Mouse (Mus musculus) cerebellum, adult 11-12 months (tissue): ENCODE results near the gene Ctsw.

Experiments
- DNase-seq: peaks from one replicate; pipeline ENCODE4 v3.0.0; 2022

Ctsw gene

GRCm38 (mm10) chr19:5461411-5461810 lies 6.9 kb downstream of the Ctsw start:
- DNase-seq: peak; percentile 39

- peak; percentile 85 for DNase-seq
Observed at GRCm38 (mm10) chr19:5460465-5460911, 7.8 kb downstream of the Ctsw start, which contains the start of gene Fibp. Gene Fibp, plus strand, starts transcription at chr19:5460615.

GRCm38 (mm10) chr19:5459896-5460295 lies 8.4 kb downstream of the Ctsw start:
- peak; percentile 8 for DNase-seq

- peak; percentile 67 for DNase-seq
Observed at GRCm38 (mm10) chr19:5459019-5459418, 9.3 kb downstream of the Ctsw start.

- DNase-seq: peak; percentile 26
Observed at GRCm38 (mm10) chr19:5457746-5458442, 10.4 kb downstream of the Ctsw start, which contains the start of gene Ccdc85b. Gene Ccdc85b, minus strand, starts transcription at chr19:5457894.

GRCm38 (mm10) chr19:5456922-5457745 lies 11.2 kb downstream of the Ctsw start:
- peak; percentile 98 for DNase-seq

GRCm38 (mm10) chr19:5456241-5456921 lies 11.9 kb downstream of the Ctsw start:
- DNase-seq: no peak

- DNase-seq: peak; percentile 38
Observed at GRCm38 (mm10) chr19:5455568-5455967, 12.7 kb downstream of the Ctsw start.

GRCm38 (mm10) chr19:5455037-5455436 lies 13.3 kb downstream of the Ctsw start:
- no peak for DNase-seq

GRCm38 (mm10) chr19:5451766-5452165 lies 16.5 kb downstream of the Ctsw start:
- DNase-seq: no peak

GRCm38 (mm10) chr19:5449673-5450072 lies 18.6 kb downstream of the Ctsw start:
- DNase-seq: no peak

- no peak for DNase-seq
Observed at GRCm38 (mm10) chr19:5448354-5449150, 19.8 kb downstream of the Ctsw start.

GRCm38 (mm10) chr19:5447515-5448353 lies 20.6 kb downstream of the Ctsw start, which contains the start of gene Fosl1:
Gene Fosl1, plus strand, starts transcription at chr19:5447547.
- DNase-seq: peak; percentile 72

GRCm38 (mm10) chr19:5445747-5446146 lies 22.6 kb downstream of the Ctsw start:
- no peak for DNase-seq

- peak; percentile 3 for DNase-seq
Observed at GRCm38 (mm10) chr19:5444954-5445353, 23.4 kb downstream of the Ctsw start.

- DNase-seq: no peak
Observed at GRCm38 (mm10) chr19:5444371-5444908, 23.9 kb downstream of the Ctsw start.

GRCm38 (mm10) chr19:5433951-5434350 lies 34.4 kb downstream of the Ctsw start:
- DNase-seq: no peak

- DNase-seq: peak; percentile 58
Observed at GRCm38 (mm10) chr19:5432992-5433852, 35.1 kb downstream of the Ctsw start.

- DNase-seq: no peak
Observed at GRCm38 (mm10) chr19:5431911-5432464, 36.3 kb downstream of the Ctsw start.

GRCm38 (mm10) chr19:5430408-5430807 lies 37.9 kb downstream of the Ctsw start:
- no peak for DNase-seq
